Mouse (Mus musculus) neural tube, embryonic 14.5 days (tissue): ENCODE results near the gene Fhl1. TPM values are rescaled to one million over a fixed set of nuclear protein-coding genes. Genes with fewer than 3 reads are reported as not detected.

Experiments
- ATAC-seq: fragments of 200-750 bp; cut with Nextera tagmentation; 2 replicates; pipeline ENCODE4 v1.8.0; 2017; ENCODE audit warnings: low read depth, mild to moderate bottlenecking, moderate TSS enrichment, moderate library complexity
- H3K27ac ChIP-seq: fragments of 300-500 bp; sonication (generic); 2 replicates; pipeline ENCODE4 v1.5.1; 2014; ENCODE audit warnings: low read depth, mild to moderate bottlenecking, control low read depth, low read length, moderate library complexity, mixed read lengths
- H3K27me3 ChIP-seq: fragments of 300-500 bp; sonication (generic); 2 replicates; pipeline ENCODE4 v1.6.1; 2014; ENCODE audit warnings: low read length; ENCODE audit not compliant: control insufficient read depth, insufficient read depth
- H3K36me3 ChIP-seq: fragments of 300-500 bp; sonication (generic); 2 replicates; pipeline ENCODE4 v1.6.1; 2014; ENCODE audit warnings: low read length, mixed read lengths; ENCODE audit not compliant: control insufficient read depth, insufficient read depth
- H3K4me1 ChIP-seq: fragments of 300-500 bp; sonication (generic); 2 replicates; pipeline ENCODE4 v1.6.1; 2014; ENCODE audit warnings: low read length; ENCODE audit not compliant: control insufficient read depth, insufficient read depth
- H3K4me2 ChIP-seq: fragments of 300-500 bp; sonication (generic); 2 replicates; pipeline ENCODE4 v1.6.1; 2014; ENCODE audit warnings: mild to moderate bottlenecking, low read depth, low read length, control low read depth
- H3K4me3 ChIP-seq: fragments of 300-500 bp; sonication (generic); 2 replicates; pipeline ENCODE4 v1.5.1; 2014; ENCODE audit warnings: low read depth, low read length, control low read depth, mixed read lengths
- H3K9ac ChIP-seq: fragments of 300-500 bp; sonication (generic); replicated peaks from 2 replicates; pipeline ENCODE4 v1.6.1; 2014; ENCODE audit warnings: low read depth, mild to moderate bottlenecking, control low read depth, low read length, mixed read lengths
- H3K9me3 ChIP-seq: fragments of 300-500 bp; sonication (generic); 2 replicates; pipeline ENCODE4 v1.6.1; 2016; ENCODE audit warnings: low read length; ENCODE audit not compliant: control insufficient read depth
- WGBS: fragments of 180-500 bp; shearing (Covaris S2); extraction: QIAGEN DNeasy Blood & Tissue Kit; methylation state at CpG from one replicate; pipeline ENCODE4 v1.1.7; 2014; 5-methylcytosine and 5-hydroxymethylcytosine counted together
- polyA plus RNA-seq: library from polyadenylated mRNA; unstranded; fragments of >200 nt; fragmentation: Nextera tagmentation; extraction: Ambion mirVana; gene quantifications from 2 replicates; pipeline ENCODE4 v1.2.1, GENCODE M21; 2014

The Fhl1 gene
- polyA plus RNA-seq, 1 experiment from 2014 or later = 247 TPM

- no peaks in the 10 kb centered on the region for H3K27me3 ChIP-seq
- H3K4me3 ChIP-seq = no peak overlapping the region
- H3K36me3 ChIP-seq = no peaks in the 10 kb centered on the region
- no peak overlapping the region for H3K9ac ChIP-seq
- no peak for ATAC-seq
- no peaks in the 10 kb centered on the region for H3K9me3 ChIP-seq
- H3K4me2 ChIP-seq = no peak overlapping the region
- WGBS = 89% methylated on average over 8 of the region's 8 CpGs
- H3K27ac ChIP-seq = no peak overlapping the region
- no peaks in the 10 kb centered on the region for H3K4me1 ChIP-seq
Observed at GRCm38 (mm10) chrX:56703965-56704562, 27.5 kb upstream of the Fhl1 start.

GRCm38 (mm10) chrX:56708592-56709370, 22.8 kb upstream of the Fhl1 start:
- 79% methylated on average over 6 of the region's 6 CpGs for WGBS
- no peaks in the 10 kb centered on the region for H3K9me3 ChIP-seq
- H3K27ac ChIP-seq = no peak overlapping the region
- no peaks in the 10 kb centered on the region for H3K4me1 ChIP-seq
- H3K36me3 ChIP-seq = no peaks in the 10 kb centered on the region
- no peak overlapping the region for H3K9ac ChIP-seq
- H3K4me3 ChIP-seq = no peak overlapping the region
- no peak for ATAC-seq
- no peak overlapping the region for H3K4me2 ChIP-seq
- no peaks in the 10 kb centered on the region for H3K27me3 ChIP-seq

- Histone ChIP-seq H3K4me1 (no peaks in the 10 kb centered on the region), H3K4me3 (no peak overlapping the region), H3K9me3 (no peaks in the 10 kb centered on the region), H3K36me3 (no peaks in the 10 kb centered on the region), H3K4me2 (no peak overlapping the region), H3K27me3 (no peaks in the 10 kb centered on the region), H3K27ac (no peak overlapping the region), H3K9ac (no peak overlapping the region)
- ATAC-seq = no peak
- WGBS = 97% methylated on average over 1 of the region's 1 CpGs
Observed at GRCm38 (mm10) chrX:56710522-56710921, 21.1 kb upstream of the Fhl1 start.

- 79% methylated on average over 1 of the region's 1 CpGs for WGBS
- no peaks in the 10 kb centered on the region for H3K9me3 ChIP-seq
- no peaks in the 10 kb centered on the region for H3K36me3 ChIP-seq
- H3K9ac ChIP-seq = no peak overlapping the region
- H3K27me3 ChIP-seq = no peaks in the 10 kb centered on the region
- H3K4me3 ChIP-seq = no peak overlapping the region
- no peak for ATAC-seq
- no peak overlapping the region for H3K4me2 ChIP-seq
- no peaks in the 10 kb centered on the region for H3K4me1 ChIP-seq
- H3K27ac ChIP-seq = no peak overlapping the region
Observed at GRCm38 (mm10) chrX:56712666-56713065, 18.9 kb upstream of the Fhl1 start.

GRCm38 (mm10) chrX:56722559-56722958, 9.0 kb upstream of the Fhl1 start:
- Histone ChIP-seq H3K27ac (no peak overlapping the region), H3K9me3 (no peaks in the 10 kb centered on the region), H3K36me3 (no peaks in the 10 kb centered on the region), H3K4me1 (no peaks in the 10 kb centered on the region), H3K4me3 (no peak overlapping the region), H3K4me2 (no peak overlapping the region), H3K27me3 (no peaks in the 10 kb centered on the region), H3K9ac (no peak overlapping the region)
- 75% methylated on average over 8 of the region's 8 CpGs for WGBS
- ATAC-seq = no peak

- no peak overlapping the region for H3K27ac ChIP-seq
- no peaks in the 10 kb centered on the region for H3K4me1 ChIP-seq
- no peak overlapping the region for H3K9ac ChIP-seq
- H3K36me3 ChIP-seq = no peaks in the 10 kb centered on the region
- no peaks in the 10 kb centered on the region for H3K27me3 ChIP-seq
- H3K4me2 ChIP-seq = no peak overlapping the region
- WGBS = 79% methylated on average over 3 of the region's 3 CpGs
- H3K9me3 ChIP-seq = no peaks in the 10 kb centered on the region
- H3K4me3 ChIP-seq = no peak overlapping the region
- ATAC-seq = no peak
Observed at GRCm38 (mm10) chrX:56728507-56728906, 3.1 kb upstream of the Fhl1 start.

GRCm38 (mm10) chrX:56730828-56731305, 720 bp upstream of the Fhl1 start:
- H3K4me2 ChIP-seq = peak overlapping the region; percentile 46
- no peaks in the 10 kb centered on the region for H3K9me3 ChIP-seq
- ATAC-seq = peak; percentile 47
- no peaks in the 10 kb centered on the region for H3K36me3 ChIP-seq
- no peaks in the 10 kb centered on the region for H3K4me1 ChIP-seq
- H3K27ac ChIP-seq = peak overlapping the region; percentile 78
- peak overlapping the region; percentile 58 for H3K9ac ChIP-seq
- peak overlapping the region; percentile 53 for H3K4me3 ChIP-seq
- no peaks in the 10 kb centered on the region for H3K27me3 ChIP-seq
- WGBS = 23% methylated on average over 10 of the region's 10 CpGs

GRCm38 (mm10) chrX:56732401-56732800, 814 bp downstream of the Fhl1 start:
- Histone ChIP-seq H3K4me2 (peak overlapping the region; percentile 44), H3K9ac (peak overlapping the region; percentile 28; the same call in 1 of the 2 replicates), H3K27me3 (no peaks in the 10 kb centered on the region), H3K27ac (peak overlapping the region; percentile 78), H3K9me3 (no peaks in the 10 kb centered on the region), H3K4me3 (peak overlapping the region; percentile 53), H3K36me3 (no peaks in the 10 kb centered on the region), H3K4me1 (no peaks in the 10 kb centered on the region)
- ATAC-seq = no peak
- 23% methylated on average over 3 of the region's 3 CpGs for WGBS

- WGBS = 23% methylated on average over 5 of the region's 5 CpGs
- Histone ChIP-seq H3K27me3 (no peaks in the 10 kb centered on the region), H3K4me1 (no peaks in the 10 kb centered on the region), H3K4me2 (no peak overlapping the region), H3K4me3 (no peak overlapping the region), H3K9ac (no peak overlapping the region), H3K36me3 (no peaks in the 10 kb centered on the region), H3K27ac (no peak overlapping the region), H3K9me3 (no peaks in the 10 kb centered on the region)
- no peak for ATAC-seq
Observed at GRCm38 (mm10) chrX:56734436-56734835, 2.8 kb downstream of the Fhl1 start.
